Mouse (Mus musculus) heart, embryonic 14.5 days (tissue): ENCODE measurements around the gene Nectin1. TPM values are rescaled to one million over a fixed set of nuclear protein-coding genes. Genes with fewer than 3 reads are reported as not detected.

Source experiments
- ATAC-seq: fragments of 200-750 bp; cut with Nextera tagmentation; 2 replicates; pipeline ENCODE4 v1.8.0; 2017; ENCODE audit warnings: low read depth, moderate TSS enrichment; ENCODE audit not compliant: insufficient number of reproducible peaks, insufficient read depth, low FRiP score
- H3K27ac ChIP-seq, 2 experiments: fragments of 200-500 bp in 1 of 2; fragments of 300-500 bp in 1 of 2; sonication (generic) in 1 of 2; replicated peaks in 1 of 2; 2 replicates each; pipeline ENCODE4 v1.5.1; 2012 to 2014; ENCODE audit warnings: low read depth in 2 of 2, low read length in 2 of 2, control low read depth in 1 of 2, mild to moderate bottlenecking in 1 of 2, mixed read lengths in 1 of 2; ENCODE audit not compliant: control insufficient read depth in 1 of 2, insufficient read depth in 1 of 2
- H3K27me3 ChIP-seq: fragments of 300-500 bp; sonication (generic); 2 replicates; pipeline ENCODE4 v1.6.1; 2014; ENCODE audit warnings: mild to moderate bottlenecking, low read length, control low read depth; ENCODE audit not compliant: control insufficient read depth, insufficient read depth
- H3K36me3 ChIP-seq: fragments of 300-500 bp; sonication (generic); 2 replicates; pipeline ENCODE4 v1.6.1; 2014; ENCODE audit warnings: mild to moderate bottlenecking, control low read depth, low read length, mixed read lengths; ENCODE audit not compliant: control insufficient read depth, insufficient read depth
- H3K4me1 ChIP-seq, 2 experiments: fragments of 200-500 bp in 1 of 2; fragments of 300-500 bp in 1 of 2; sonication (generic) in 1 of 2; 2 replicates each; pipeline ENCODE4 v1.6.1; 2012 to 2014; ENCODE audit warnings: low read length in 2 of 2, control low read depth in 1 of 2, mixed read lengths in 1 of 2; ENCODE audit not compliant: control insufficient read depth in 2 of 2, insufficient read depth in 2 of 2
- H3K4me2 ChIP-seq: fragments of 300-500 bp; sonication (generic); 2 replicates; pipeline ENCODE4 v1.6.1; 2014; ENCODE audit warnings: mild to moderate bottlenecking, low read length
- H3K4me3 ChIP-seq, 2 experiments: fragments of 200-500 bp in 1 of 2; fragments of 300-500 bp in 1 of 2; sonication (generic) in 1 of 2; 2 replicates each; pipeline ENCODE4 v1.5.1; 2012 to 2014; ENCODE audit warnings: low read length in 2 of 2, mild to moderate bottlenecking in 2 of 2, control low read depth in 1 of 2, low read depth in 1 of 2, moderate library complexity in 1 of 2; ENCODE audit not compliant: control insufficient read depth in 1 of 2, insufficient read depth in 1 of 2
- H3K9ac ChIP-seq: fragments of 300-500 bp; sonication (generic); 2 replicates; pipeline ENCODE4 v1.6.1; 2014; ENCODE audit warnings: mild to moderate bottlenecking, low read length
- H3K9me3 ChIP-seq: fragments of 300-500 bp; sonication (generic); 2 replicates; pipeline ENCODE4 v1.6.1; 2016; ENCODE audit warnings: low read length, control low read depth; ENCODE audit not compliant: control insufficient read depth
- WGBS: fragments of 180-500 bp; shearing (Covaris S2); extraction: QIAGEN DNeasy Blood & Tissue Kit; methylation state at CpG from one replicate; pipeline ENCODE4 v1.1.7; 2014; 5-methylcytosine and 5-hydroxymethylcytosine counted together
- polyA plus RNA-seq: library from polyadenylated mRNA; unstranded; fragments of >200 nt; fragmentation: Nextera tagmentation; extraction: Ambion mirVana; gene quantifications from 2 replicates; pipeline ENCODE4 v1.2.1, GENCODE M21; 2014

Nectin1 gene
- polyA plus RNA-seq, 1 experiment from 2014 or later, result 1.9 TPM

GRCm38 (mm10) chr9:43747710-43748109 lies 3.9 kb downstream of the Nectin1 start:
- no peak overlapping the region for H3K4me2 ChIP-seq
- peaks cover 11 to 27% of the 10 kb centered on the region in 2 experiments; a peak in 3 of 4 replicates for H3K4me1 ChIP-seq
- no peak overlapping the region for H3K4me3 ChIP-seq
- ATAC-seq, result no peak
- H3K9ac ChIP-seq, result no peak overlapping the region
- no peaks in the 10 kb centered on the region for H3K9me3 ChIP-seq
- WGBS, result 68% methylated on average over 9 of the region's 9 CpGs
- peaks cover 13% of the 10 kb centered on the region for H3K27me3 ChIP-seq
- H3K36me3 ChIP-seq, result no peaks in the 10 kb centered on the region
- H3K27ac ChIP-seq, result no peak overlapping the region

- no peak overlapping the region for H3K27ac ChIP-seq
- H3K4me2 ChIP-seq, result no peak overlapping the region
- no peak overlapping the region for H3K4me3 ChIP-seq
- no peak for ATAC-seq
- H3K36me3 ChIP-seq, result no peaks in the 10 kb centered on the region
- peaks cover 4 to 20% of the 10 kb centered on the region in 2 experiments; a peak in 3 of 4 replicates for H3K4me1 ChIP-seq
- H3K27me3 ChIP-seq, result peaks cover 13% of the 10 kb centered on the region
- no peak overlapping the region for H3K9ac ChIP-seq
- WGBS, result 87% methylated on average over 5 of the region's 5 CpGs
- no peaks in the 10 kb centered on the region for H3K9me3 ChIP-seq
These were observed 4.7 kb downstream of the Nectin1 start for GRCm38 (mm10) chr9:43748519-43748918.

GRCm38 (mm10) chr9:43750053-43750452 lies 6.3 kb downstream of the Nectin1 start:
- 71% methylated on average over 9 of the region's 9 CpGs for WGBS
- Histone ChIP-seq H3K9ac (no peak overlapping the region), H3K4me2 (no peak overlapping the region), H3K4me1 (peaks cover 12 to 18% of the 10 kb centered on the region in 2 experiments; a peak in 3 of 4 replicates), H3K9me3 (no peaks in the 10 kb centered on the region), H3K27ac (no peak overlapping the region), H3K36me3 (no peaks in the 10 kb centered on the region), H3K4me3 (no peak overlapping the region), H3K27me3 (peaks cover 13% of the 10 kb centered on the region)
- no peak for ATAC-seq

- 93% methylated on average over 8 of the region's 8 CpGs for WGBS
- Histone ChIP-seq H3K27me3 (peaks cover 3% of the 10 kb centered on the region), H3K27ac (no peak overlapping the region), H3K4me3 (no peak overlapping the region), H3K4me2 (no peak overlapping the region), H3K36me3 (no peaks in the 10 kb centered on the region), H3K9me3 (no peaks in the 10 kb centered on the region), H3K9ac (no peak overlapping the region), H3K4me1 (peaks cover 11 to 12% of the 10 kb centered on the region in 2 experiments)
- no peak for ATAC-seq
These were observed 7.3 kb downstream of the Nectin1 start for GRCm38 (mm10) chr9:43751111-43751510.

GRCm38 (mm10) chr9:43753481-43753880 lies 9.7 kb downstream of the Nectin1 start:
- no peaks in the 10 kb centered on the region for H3K36me3 ChIP-seq
- no peaks in the 10 kb centered on the region for H3K27me3 ChIP-seq
- H3K27ac ChIP-seq, result no peak overlapping the region
- H3K4me1 ChIP-seq, result peaks cover 19 to 21% of the 10 kb centered on the region in 2 experiments
- no peaks in the 10 kb centered on the region for H3K9me3 ChIP-seq
- WGBS, result 55% methylated on average over 6 of the region's 6 CpGs
- H3K4me2 ChIP-seq, result no peak overlapping the region
- ATAC-seq, result no peak
- no peak overlapping the region for H3K4me3 ChIP-seq
- H3K9ac ChIP-seq, result no peak overlapping the region

DNA sequence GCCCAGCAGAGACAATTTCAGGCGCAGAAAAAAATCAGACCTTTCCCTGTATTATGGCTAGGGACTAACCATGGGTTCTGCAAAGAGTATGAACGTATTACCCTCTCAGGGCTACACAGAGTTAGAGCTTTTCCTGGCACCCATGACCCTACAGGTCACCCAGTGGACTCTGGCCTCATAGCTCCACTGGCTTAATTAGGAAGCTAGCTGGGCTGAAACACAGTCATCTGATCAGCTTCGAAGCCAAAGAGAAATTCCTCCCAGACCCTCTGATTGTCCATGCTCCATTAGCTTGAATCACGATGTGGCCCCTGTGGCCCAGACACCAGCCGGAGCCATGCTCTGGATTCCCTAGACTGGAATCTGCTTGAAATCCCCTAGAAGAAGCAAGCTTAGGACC lies 10.3 kb downstream of the Nectin1 start:
- no peaks in the 10 kb centered on the region for H3K27me3 ChIP-seq
- no peak for ATAC-seq
- H3K4me1 ChIP-seq, result peaks cover 24% of the 10 kb centered on the region in 2 experiments
- 75% methylated on average over 5 of the region's 5 CpGs for WGBS
- H3K27ac ChIP-seq, result no peak overlapping the region
- no peak overlapping the region for H3K4me2 ChIP-seq
- H3K4me3 ChIP-seq, result no peak overlapping the region
- no peaks in the 10 kb centered on the region for H3K36me3 ChIP-seq
- no peak overlapping the region for H3K9ac ChIP-seq
- H3K9me3 ChIP-seq, result no peaks in the 10 kb centered on the region

- H3K4me3 ChIP-seq, result no peak overlapping the region
- peaks cover 24% of the 10 kb centered on the region in 2 experiments for H3K4me1 ChIP-seq
- no peak for ATAC-seq
- H3K27me3 ChIP-seq, result no peaks in the 10 kb centered on the region
- no peaks in the 10 kb centered on the region for H3K9me3 ChIP-seq
- no peak overlapping the region for H3K4me2 ChIP-seq
- H3K9ac ChIP-seq, result no peak overlapping the region
- H3K36me3 ChIP-seq, result no peaks in the 10 kb centered on the region
- 28% methylated on average over 9 of the region's 9 CpGs for WGBS
- no peak overlapping the region for H3K27ac ChIP-seq
These were observed 11.0 kb downstream of the Nectin1 start for GRCm38 (mm10) chr9:43754768-43755197.

DNA sequence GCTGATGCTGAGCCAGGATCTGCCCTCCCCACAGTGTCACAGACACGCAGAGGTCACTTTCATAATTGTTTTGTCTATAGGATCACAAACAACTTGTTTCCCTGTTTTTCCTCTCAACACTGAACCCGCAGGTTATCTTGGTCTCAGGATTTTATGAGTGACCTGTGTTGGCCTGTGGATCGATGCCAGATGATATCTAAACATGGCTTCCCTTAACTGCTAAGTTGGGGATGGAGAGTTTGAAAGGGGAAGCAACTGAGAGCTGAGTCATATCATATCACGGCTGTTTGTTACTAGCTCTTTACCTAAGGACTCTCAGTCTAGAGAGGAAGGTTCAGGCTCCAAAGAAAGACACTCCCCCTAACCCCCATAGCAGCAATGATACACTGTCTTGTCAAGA lies 11.7 kb downstream of the Nectin1 start:
- 37% methylated on average over 4 of the region's 4 CpGs for WGBS
- H3K4me3 ChIP-seq, result no peak overlapping the region
- H3K9me3 ChIP-seq, result no peaks in the 10 kb centered on the region
- no peak overlapping the region for H3K4me2 ChIP-seq
- peaks cover 24% of the 10 kb centered on the region in 2 experiments for H3K4me1 ChIP-seq
- H3K27me3 ChIP-seq, result no peaks in the 10 kb centered on the region
- H3K27ac ChIP-seq, result no peak overlapping the region
- no peak overlapping the region for H3K9ac ChIP-seq
- no peak for ATAC-seq
- H3K36me3 ChIP-seq, result no peaks in the 10 kb centered on the region
